Mouse (Mus musculus) thymus, adult 2 months (tissue): ENCODE measurements around the gene Mast3.

Source experiments
- CTCF ChIP-seq: fragments of 200-500 bp; IDR thresholded peaks from 2 replicates; pipeline ENCODE4 v1.5.1; 2012; ENCODE audit warnings: mild to moderate bottlenecking, control low read depth, low read length, moderate library complexity, borderline replicate concordance; ENCODE audit not compliant: control insufficient read depth, poor library complexity, insufficient read depth; ENCODE audit errors: extremely low read depth
- POLR2A ChIP-seq: fragments of 200-500 bp; IDR thresholded peaks from 2 replicates; pipeline ENCODE4 v1.6.1; 2012; ENCODE audit warnings: mild to moderate bottlenecking, low read length, control low read depth, moderate library complexity; ENCODE audit not compliant: control insufficient read depth, poor library complexity, insufficient read depth; ENCODE audit errors: extremely low read depth

DNA sequence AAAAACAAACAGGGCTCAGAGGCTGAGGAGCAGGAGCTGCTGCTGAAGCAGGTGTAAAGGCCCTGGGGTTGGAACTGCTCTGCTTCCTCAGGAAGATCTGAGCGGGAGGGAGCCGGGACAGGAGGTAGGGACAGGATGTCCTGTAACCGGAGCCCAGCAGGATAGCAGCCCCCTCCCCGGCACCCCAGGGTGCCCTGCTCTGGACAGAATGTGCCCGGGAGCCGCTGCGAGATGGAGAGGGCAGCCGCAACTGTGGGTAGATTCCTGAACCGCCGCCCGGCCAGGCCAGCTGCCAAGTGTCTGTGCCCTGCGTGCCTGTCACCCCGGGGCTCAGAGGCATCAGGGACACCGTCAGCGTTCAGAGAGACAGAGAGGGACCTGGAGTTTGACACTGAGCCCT is 28.7 kb upstream of the Mast3 start:
- no peak for TF ChIP-seq CTCF
- TF ChIP-seq POLR2A = no peak
